Mouse (Mus musculus) spleen, postnatal 4 days (tissue): ENCODE measurements at regions not wholly inside any gene's neighbourhood (a gene's known extent, or its start where the extent isn't known, plus 50 kb on each side); places are given as distances from the start of the nearest gene placed in this dataset.

Source experiments
- DNase-seq, 2 experiments: peaks; one replicate each; pipeline ENCODE4 v3.0.0; 2022; ENCODE audit warnings: low spot score in 2 of 2

GRCm38 (mm10) chr5:106062926-106063325 is 186.6 kb downstream of the Zfp326 start:
- no peak for DNase-seq

GRCm38 (mm10) chr5:106056631-106057030 is 180.3 kb downstream of the Zfp326 start:
- no peak for DNase-seq

GRCm38 (mm10) chr5:106055221-106055620 is 178.9 kb downstream of the Zfp326 start:
- DNase-seq: no peak

GRCm38 (mm10) chr5:106051026-106051425 is 174.7 kb downstream of the Zfp326 start:
- no peak for DNase-seq

- no peak for DNase-seq
Measured at GRCm38 (mm10) chr5:106044878-106045585, 168.7 kb downstream of the Zfp326 start.

DNA sequence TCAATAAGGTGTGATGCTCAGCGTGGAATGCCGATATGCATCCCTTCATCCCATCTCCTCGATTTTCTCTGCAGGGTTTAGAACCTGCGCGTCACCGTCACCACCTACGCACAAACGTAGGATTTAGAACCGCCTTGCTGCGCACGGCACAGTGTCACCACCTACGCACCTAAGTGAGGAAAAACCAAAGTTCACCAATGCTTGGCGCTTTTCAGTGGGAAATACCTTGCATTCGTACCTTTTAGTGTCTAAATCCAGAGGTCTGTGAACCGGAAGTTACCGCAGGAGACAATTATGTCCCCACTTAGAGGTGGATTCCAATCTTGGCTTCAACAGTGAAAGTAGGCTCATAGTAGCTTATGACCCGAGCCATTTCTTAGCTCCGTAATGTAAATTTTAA is 162.0 kb downstream of the Zfp326 start:
- no peak for DNase-seq

DNA sequence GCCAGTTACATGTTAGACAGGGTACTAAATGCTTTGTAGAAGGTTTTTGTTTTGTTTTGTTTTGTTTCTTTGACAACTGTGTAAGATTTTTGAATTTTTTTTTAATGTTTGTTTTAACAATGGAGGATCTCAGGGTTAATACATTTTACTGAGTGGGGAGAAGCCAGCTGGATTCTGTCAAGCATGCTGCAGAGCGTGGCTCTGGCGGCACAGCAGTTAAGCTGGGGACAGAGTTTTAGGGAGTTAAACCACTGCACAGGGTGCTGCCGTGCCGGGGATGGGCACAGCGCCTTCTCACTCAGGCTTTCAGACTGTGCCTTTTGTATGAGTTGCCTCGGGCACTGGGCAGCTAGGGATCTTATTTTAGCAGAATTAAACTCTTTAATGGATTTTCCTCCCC is 159.8 kb downstream of the Zfp326 start:
- no peak for DNase-seq

GRCm38 (mm10) chr5:106032956-106033355 is 156.6 kb downstream of the Zfp326 start:
- DNase-seq: no peak

- no peak for DNase-seq
Measured at GRCm38 (mm10) chr5:106026861-106027260, 150.5 kb downstream of the Zfp326 start.

DNA sequence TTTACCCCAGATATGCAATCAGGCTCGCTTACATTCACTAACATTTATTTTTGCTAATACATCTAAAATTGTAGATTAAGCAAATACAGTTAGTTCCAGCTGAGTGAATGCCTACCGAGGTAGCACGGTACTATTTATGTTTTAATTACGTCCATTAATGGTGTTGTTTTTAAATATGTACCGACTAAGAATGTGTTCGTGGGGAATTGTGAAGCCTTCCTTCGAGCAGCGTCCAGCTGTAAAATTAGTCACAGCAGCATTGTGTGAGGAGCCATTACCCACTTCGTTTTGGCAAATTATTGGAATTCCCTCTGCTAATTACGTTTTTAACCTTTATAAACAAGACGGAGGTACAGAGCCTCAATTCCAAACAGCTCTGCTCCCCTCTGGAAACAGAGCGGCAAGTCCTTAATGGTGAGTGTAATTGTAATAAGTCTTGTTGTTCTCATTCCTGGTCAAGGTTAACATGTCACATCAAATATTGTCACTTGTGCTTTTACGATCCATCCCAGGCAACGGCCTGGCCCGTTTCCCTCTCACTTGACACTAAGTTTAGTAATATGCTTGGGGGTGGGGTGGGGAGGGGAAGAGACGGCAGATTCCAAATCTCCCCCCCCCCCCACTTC is 128.0 kb downstream of the Zfp326 start:
- no peak for DNase-seq

- DNase-seq: no peak
Measured at GRCm38 (mm10) chr5:106003321-106004291, 127.2 kb downstream of the Zfp326 start.

DNA sequence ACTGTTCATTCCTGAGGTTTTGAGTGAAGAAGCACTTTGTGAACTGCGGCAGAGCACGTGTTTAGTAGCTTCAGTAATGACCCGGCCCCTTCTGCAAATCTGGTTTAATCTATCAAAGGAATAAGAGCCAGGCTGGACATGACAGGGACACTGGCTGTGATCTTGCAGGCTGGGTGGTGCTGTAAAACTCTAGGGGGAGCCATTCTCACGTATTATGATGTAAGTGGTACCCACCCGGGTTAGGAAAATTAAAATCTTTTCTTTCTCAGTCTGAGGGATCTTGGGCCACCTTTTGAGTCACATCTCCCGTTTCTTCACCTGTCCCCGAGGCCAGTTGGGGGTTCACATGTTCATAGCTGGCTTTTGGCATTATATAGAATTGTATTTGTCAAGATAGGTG is 126.0 kb downstream of the Zfp326 start:
- no peak for DNase-seq

- no peak for DNase-seq
Measured at GRCm38 (mm10) chr5:105994218-105994617, 117.9 kb downstream of the Zfp326 start.

DNA sequence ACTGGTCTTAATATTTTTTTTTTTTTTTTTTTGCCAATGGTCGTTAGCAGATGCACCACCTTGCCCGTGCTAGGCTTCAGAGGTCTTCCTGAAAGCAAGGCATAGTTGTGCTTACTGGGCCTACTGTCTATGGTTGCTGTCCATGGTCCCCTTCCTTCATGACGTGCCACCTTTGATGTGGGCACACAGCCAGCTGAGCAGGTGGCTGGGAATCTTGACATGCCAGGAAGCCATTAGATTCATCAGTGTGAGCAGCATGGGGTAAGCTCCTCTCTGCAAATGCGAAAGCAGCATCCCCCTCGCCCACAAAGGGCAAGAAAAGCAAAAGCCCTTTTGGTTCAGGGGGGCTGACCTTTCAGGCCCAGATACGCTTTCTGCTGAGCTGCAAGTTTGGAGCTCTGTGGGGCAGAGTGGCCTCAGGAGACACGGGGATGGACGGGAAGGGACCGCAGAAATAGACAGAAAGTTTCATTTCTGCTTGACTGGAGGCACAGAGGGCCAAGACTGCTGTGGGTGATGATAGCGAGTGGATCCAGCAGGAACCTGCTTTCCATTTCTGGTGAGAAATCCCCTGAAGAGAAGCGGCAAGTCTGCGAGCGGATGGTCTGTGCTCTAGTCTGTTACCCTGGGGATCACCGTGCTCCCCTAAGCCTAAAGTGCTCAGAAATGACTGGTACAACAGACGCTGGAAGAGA is 116.8 kb downstream of the Zfp326 start:
- no peak for DNase-seq

GRCm38 (mm10) chr5:105990777-105991176 is 114.4 kb downstream of the Zfp326 start:
- DNase-seq: no peak

GRCm38 (mm10) chr5:105986401-105986800 is 110.0 kb downstream of the Zfp326 start:
- no peak for DNase-seq

DNA sequence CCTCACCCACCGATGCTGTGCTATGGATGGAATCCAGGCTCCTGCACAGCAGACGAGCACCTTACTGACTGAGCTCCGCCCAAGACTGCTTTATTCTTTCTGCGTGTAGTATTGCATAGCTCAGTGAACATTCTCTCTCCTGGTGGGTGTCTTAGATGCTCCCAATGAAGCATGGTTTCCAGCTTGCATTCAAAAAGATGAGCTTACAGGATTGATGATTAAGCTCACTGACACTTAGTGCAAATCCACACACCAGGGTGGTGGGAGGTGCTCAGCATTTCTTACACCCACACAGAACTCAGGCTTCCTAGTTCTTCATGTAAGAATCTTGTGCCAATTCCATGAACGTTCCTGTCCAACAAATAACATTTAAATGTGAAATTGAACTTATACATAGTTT is 106.8 kb downstream of the Zfp326 start:
- no peak for DNase-seq

- DNase-seq: no peak
Measured at GRCm38 (mm10) chr5:105976746-105977145, 100.4 kb downstream of the Zfp326 start.

- DNase-seq: no peak
Measured at GRCm38 (mm10) chr5:105976076-105976475, 99.7 kb downstream of the Zfp326 start.

GRCm38 (mm10) chr5:105975275-105976011 is 99.1 kb downstream of the Zfp326 start:
- DNase-seq: no peak

DNA sequence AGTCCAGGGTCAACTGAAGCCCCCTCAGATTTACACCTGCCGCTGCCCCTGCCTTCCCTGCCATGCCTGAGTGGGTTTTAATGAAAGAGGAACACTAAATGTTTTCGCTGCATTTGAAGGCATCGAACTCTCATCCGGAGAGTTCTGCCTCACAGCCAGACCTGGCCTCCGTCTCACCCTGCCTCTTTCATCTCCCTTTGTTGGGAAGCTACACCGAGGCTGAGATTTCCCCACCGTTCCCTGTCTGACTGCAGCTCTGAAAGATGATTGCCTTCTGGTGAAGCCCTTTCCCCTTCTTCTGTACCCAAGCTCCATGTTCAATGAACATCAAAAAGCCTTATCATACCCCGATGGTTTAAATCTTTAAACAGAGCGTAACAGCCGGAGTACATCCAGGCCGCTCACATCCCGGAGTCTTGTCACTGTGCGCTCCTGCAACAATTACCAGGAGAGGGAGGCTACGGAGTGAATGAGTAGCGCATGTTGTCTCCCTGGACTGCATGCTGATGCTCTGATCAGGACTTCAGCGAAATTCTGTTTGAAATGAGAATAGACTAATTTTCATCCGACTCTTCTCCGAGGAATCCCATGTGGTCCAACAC is 98.3 kb downstream of the Zfp326 start:
- no peak for DNase-seq
